Comparison of ENCODE assay signal across 17 mouse cellular contexts in the genomic region with DNA sequence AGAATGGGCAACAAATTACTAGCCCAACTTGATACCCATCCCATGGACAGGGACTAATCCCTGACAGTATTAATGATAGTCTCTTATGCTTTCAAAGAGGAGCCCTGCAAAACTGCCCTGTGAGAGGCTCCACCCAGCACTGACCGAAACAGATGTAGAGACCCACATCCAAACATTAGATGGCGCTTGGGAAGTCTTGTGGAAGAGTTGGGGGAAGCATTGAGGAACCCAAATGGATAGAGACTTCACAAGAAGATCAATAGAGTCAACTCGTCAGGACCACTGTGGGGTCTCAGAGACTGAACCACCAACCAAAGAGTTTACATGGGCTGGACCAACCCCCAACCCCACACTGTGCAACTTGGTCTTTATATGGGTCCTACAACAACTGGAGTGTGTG.
DNase-seq lines count a peak whose midpoint lies in the region.
"Had no signal": no experiment of that assay in that cellular context is flagged by ENCODE, and none has a peak within 500 bp of the region (broad histone marks: within the 10 kb centered on the region; RNA-seq: fewer than 3 reads in every experiment).

No protein-coding gene starts in this region.

- no peak overlapping the region for H3K4me3 ChIP-seq in heart, embryonic 10.5 days

- DNase-seq in heart, adult 11 months: peak; percentile 76
- no peak for DNase-seq in heart, postnatal 14 days
- peak; percentile 57 for DNase-seq in heart, embryonic 10.5 days (ENCODE audit: low spot score)
- no peak for DNase-seq in heart, postnatal 10 days
- DNase-seq: adrenal gland, adult 2 months; adrenal gland, adult 8-10 months; adrenal gland, postnatal 10 days; adrenal gland, postnatal 14 days; adrenal gland, postnatal 25 days; adrenal gland, postnatal 36 days; B cell, adult 2 months; cerebellum, adult 11 months; cerebellum, adult 11-12 months; cerebellum, adult 18-20 months had no signal

- H3K36me3 ChIP-seq in heart, embryonic 10.5 days: no peaks in the 10 kb centered on the region
- H3K36me3 ChIP-seq: G1E had no signal

- no peaks in the 10 kb centered on the region for H3K9me3 ChIP-seq in heart, embryonic 10.5 days

- WGBS in heart, embryonic 10.5 days: 79% methylated on average over 3 of the region's 3 CpGs

- no peaks in the 10 kb centered on the region for H3K4me1 ChIP-seq in heart, embryonic 10.5 days

- intact Hi-C loops in heart, postnatal 14 days (cut with DNase I): no loop called here
- intact Hi-C loops in heart, postnatal 10 days (cut with DNase I): no loop called here

- H3K27ac ChIP-seq in heart, embryonic 10.5 days: no peak overlapping the region

- no peaks in the 10 kb centered on the region for H3K27me3 ChIP-seq in heart, embryonic 10.5 days (ENCODE audit: insufficient read depth, poor library complexity, severe bottlenecking)
- H3K27me3 ChIP-seq: CH12.LX, Patski had no signal

Comparison
In these comparisons a context has a peak if more than half of its experiments do, and no peak if none do; other contexts are left out.
1. DNase-seq: peak in heart, adult 11 months (single experiment) and heart, embryonic 10.5 days (single experiment); none in heart, postnatal 14 days (0 of 2) and heart, postnatal 10 days (0 of 2).